Mouse (Mus musculus): ENCODE results near the gene Aatf. TPM values are rescaled to one million over a fixed set of nuclear protein-coding genes. Genes with fewer than 3 reads are reported as not detected.
"Not testable (repeated sequence)": the region's sequence is repeated elsewhere in the genome, so short reads cannot be mapped to it uniquely, and the experiment has no call there.

Aatf gene
- total RNA-seq, 2 experiments from 2014 or later = 19.8 to 21.6 TPM

- no peak for DNase-seq (ENCODE audit: low spot score in 2 of 2)
Measured at GRCm38 (mm10) chr11:84442554-84443331, 70.6 kb downstream of the Aatf start.

- no peak for DNase-seq (ENCODE audit: low spot score in 2 of 2)
Measured at GRCm38 (mm10) chr11:84440402-84440801, 72.9 kb downstream of the Aatf start.

GRCm38 (mm10) chr11:84434879-84435278 lies 78.4 kb downstream of the Aatf start:
- no peak for DNase-seq (ENCODE audit: low spot score in 2 of 2)

GRCm38 (mm10) chr11:84430336-84430735 lies 83.0 kb downstream of the Aatf start:
- no peak for DNase-seq (ENCODE audit: low spot score in 2 of 2)

GRCm38 (mm10) chr11:84429581-84429980 lies 83.7 kb downstream of the Aatf start:
- peak in 1 of 2 experiments; percentile 4 for DNase-seq (ENCODE audit: low spot score in 2 of 2)

GRCm38 (mm10) chr11:84426633-84426998 lies 86.7 kb downstream of the Aatf start:
- DNase-seq (ENCODE audit: low spot score in 2 of 2) = no peak

GRCm38 (mm10) chr11:84425736-84426632 lies 87.3 kb downstream of the Aatf start:
- DNase-seq (ENCODE audit: low spot score in 2 of 2) = no peak

GRCm38 (mm10) chr11:84420779-84421178 lies 92.5 kb downstream of the Aatf start:
- no peak for DNase-seq (ENCODE audit: low spot score in 2 of 2)

- no peak for DNase-seq (ENCODE audit: low spot score in 2 of 2)
Measured at GRCm38 (mm10) chr11:84413111-84413510, 100.2 kb downstream of the Aatf start.

- no peak for DNase-seq (ENCODE audit: low spot score in 2 of 2)
Measured at GRCm38 (mm10) chr11:84412201-84412934, 101.0 kb downstream of the Aatf start.

GRCm38 (mm10) chr11:84411642-84412018 lies 101.7 kb downstream of the Aatf start:
- DNase-seq (ENCODE audit: low spot score in 2 of 2) = no peak

GRCm38 (mm10) chr11:84410879-84411641 lies 102.3 kb downstream of the Aatf start:
- DNase-seq (ENCODE audit: low spot score in 2 of 2) = no peak

GRCm38 (mm10) chr11:84410383-84410782 lies 102.9 kb downstream of the Aatf start:
- DNase-seq (ENCODE audit: low spot score in 2 of 2) = no peak

GRCm38 (mm10) chr11:84406733-84407132 lies 106.6 kb downstream of the Aatf start:
- no peak for DNase-seq (ENCODE audit: low spot score in 2 of 2)

GRCm38 (mm10) chr11:84395010-84395409 lies 118.3 kb downstream of the Aatf start:
- peak in 1 of 2 experiments; percentile 14 for DNase-seq (ENCODE audit: low spot score in 2 of 2)

- no peak for DNase-seq (ENCODE audit: low spot score in 2 of 2)
Measured at GRCm38 (mm10) chr11:84393571-84393970, 119.8 kb downstream of the Aatf start.

GRCm38 (mm10) chr11:84392066-84392465 lies 121.3 kb downstream of the Aatf start:
- DNase-seq (ENCODE audit: low spot score in 2 of 2) = not testable (repeated sequence)

- DNase-seq (ENCODE audit: low spot score in 2 of 2) = no peak
Measured at GRCm38 (mm10) chr11:84391126-84391525, 122.2 kb downstream of the Aatf start.

GRCm38 (mm10) chr11:84389332-84389731 lies 124.0 kb downstream of the Aatf start:
- DNase-seq (ENCODE audit: low spot score in 2 of 2) = no peak

GRCm38 (mm10) chr11:84383891-84384290 lies 129.4 kb downstream of the Aatf start:
- no peak for DNase-seq (ENCODE audit: low spot score in 2 of 2)

- no peak for DNase-seq (ENCODE audit: low spot score in 2 of 2)
Measured at GRCm38 (mm10) chr11:84382450-84382849, 130.9 kb downstream of the Aatf start.

Measured in adrenal gland, adult 18-20 months (tissue).